Mouse (Mus musculus): Measurements from ENCODE around the gene P3h3. TPM values are rescaled to one million over a fixed set of nuclear protein-coding genes. Genes with fewer than 3 reads are reported as not detected.

Gene P3h3
- polyA plus RNA-seq, 1 experiment: 76.7 TPM

- TF ChIP-seq CTCF (IDR thresholded peaks at IDR 0.05; ENCODE audit: borderline replicate concordance, insufficient read depth, low read length): no peak
- TF ChIP-seq POLR2A (IDR thresholded peaks at IDR 0.05; ENCODE audit: low read depth, low read length): peak; percentile 14; the same call in 1 of the 2 replicates
- H3K4me3 ChIP-seq (ENCODE audit: insufficient read depth, low read length): peak overlapping the region; percentile 54
- peak overlapping the region; percentile 68 for H3K27ac ChIP-seq (ENCODE audit: insufficient read depth, low read length)
- H3K4me1 ChIP-seq (ENCODE audit: control insufficient read depth, insufficient read depth, low read length): no peaks in the 10 kb centered on the region
These were observed 433 bp upstream of the P3h3 start for GRCm38 (mm10) chr6:124857840-124858530.

GRCm38 (mm10) chr6:124856321-124856720 is 1.2 kb downstream of the P3h3 start:
- peak overlapping the region; percentile 44 for H3K27ac ChIP-seq (ENCODE audit: insufficient read depth, low read length)
- TF ChIP-seq POLR2A (IDR thresholded peaks at IDR 0.05; ENCODE audit: low read depth, low read length) (peak; percentile 77), CTCF (IDR thresholded peaks at IDR 0.05; ENCODE audit: borderline replicate concordance, insufficient read depth, low read length) (no peak)
- peak overlapping the region; percentile 54 for H3K4me3 ChIP-seq (ENCODE audit: insufficient read depth, low read length)
- no peaks in the 10 kb centered on the region for H3K4me1 ChIP-seq (ENCODE audit: control insufficient read depth, insufficient read depth, low read length)

GRCm38 (mm10) chr6:124854647-124855046 is 2.9 kb downstream of the P3h3 start:
- Histone ChIP-seq H3K27ac (ENCODE audit: insufficient read depth, low read length) (no peak overlapping the region), H3K4me3 (ENCODE audit: insufficient read depth, low read length) (no peak overlapping the region), H3K4me1 (ENCODE audit: control insufficient read depth, insufficient read depth, low read length) (no peaks in the 10 kb centered on the region)
- 0 out of 2 replicates have a peak, but pooled peaks have one; percentile 12 for TF ChIP-seq POLR2A (IDR thresholded peaks at IDR 0.05; ENCODE audit: low read depth, low read length)
- no peak for TF ChIP-seq CTCF (IDR thresholded peaks at IDR 0.05; ENCODE audit: borderline replicate concordance, insufficient read depth, low read length)

- no peaks in the 10 kb centered on the region for H3K4me1 ChIP-seq (ENCODE audit: control insufficient read depth, insufficient read depth, low read length)
- H3K27ac ChIP-seq (ENCODE audit: insufficient read depth, low read length): no peak overlapping the region
- H3K4me3 ChIP-seq (ENCODE audit: insufficient read depth, low read length): no peak overlapping the region
- TF ChIP-seq CTCF (IDR thresholded peaks at IDR 0.05; ENCODE audit: borderline replicate concordance, insufficient read depth, low read length) (no peak), POLR2A (IDR thresholded peaks at IDR 0.05; ENCODE audit: low read depth, low read length) (no peak)
These were observed 7.0 kb downstream of the P3h3 start for GRCm38 (mm10) chr6:124850535-124850934.

- Histone ChIP-seq H3K4me1 (ENCODE audit: control insufficient read depth, insufficient read depth, low read length) (no peaks in the 10 kb centered on the region), H3K4me3 (ENCODE audit: insufficient read depth, low read length) (no peak overlapping the region)
These were observed 10.2 kb downstream of the P3h3 start for GRCm38 (mm10) chr6:124847305-124847704.

GRCm38 (mm10) chr6:124840241-124841167 is 17.0 kb downstream of the P3h3 start, which contains the start of gene Gnb3:
Gene Gnb3, minus strand, starts transcription at chr6:124840275.
- no peak within 1 kb of the TSS for H3K4me3 ChIP-seq (ENCODE audit: insufficient read depth, low read length)
- no peaks in the 10 kb centered on the region for H3K4me1 ChIP-seq (ENCODE audit: control insufficient read depth, insufficient read depth, low read length)
- no peak for TF ChIP-seq CTCF (IDR thresholded peaks at IDR 0.05; ENCODE audit: borderline replicate concordance, insufficient read depth, low read length)
- no peak for TF ChIP-seq POLR2A (IDR thresholded peaks at IDR 0.05; ENCODE audit: low read depth, low read length)
- no peak within 1 kb of the TSS for H3K27ac ChIP-seq (ENCODE audit: insufficient read depth, low read length)

More at GRCm38 (mm10) chr6:124847305-124847704, 10.2 kb downstream of the P3h3 start:
- H3K27ac ChIP-seq (ENCODE audit: insufficient read depth, low read length): no peak overlapping the region
- TF ChIP-seq CTCF (IDR thresholded peaks at IDR 0.05; ENCODE audit: borderline replicate concordance, insufficient read depth, low read length): peak; percentile 61; the same call in 1 of the 2 replicates
- no peak for TF ChIP-seq POLR2A (IDR thresholded peaks at IDR 0.05; ENCODE audit: low read depth, low read length)

- no peak for TF ChIP-seq CTCF (IDR thresholded peaks at IDR 0.05; ENCODE audit: borderline replicate concordance, insufficient read depth, low read length)
- TF ChIP-seq POLR2A (IDR thresholded peaks at IDR 0.05; ENCODE audit: low read depth, low read length): no peak
- Histone ChIP-seq H3K27ac (ENCODE audit: insufficient read depth, low read length) (no peak overlapping the region), H3K4me1 (ENCODE audit: control insufficient read depth, insufficient read depth, low read length) (no peaks in the 10 kb centered on the region), H3K4me3 (ENCODE audit: insufficient read depth, low read length) (no peak overlapping the region)
These were observed 17.7 kb downstream of the P3h3 start for GRCm38 (mm10) chr6:124839805-124840204.

GRCm38 (mm10) chr6:124836411-124836810 is 21.1 kb downstream of the P3h3 start:
- no peak overlapping the region for H3K4me3 ChIP-seq (ENCODE audit: insufficient read depth, low read length)
- H3K4me1 ChIP-seq (ENCODE audit: control insufficient read depth, insufficient read depth, low read length): no peaks in the 10 kb centered on the region
- no peak overlapping the region for H3K27ac ChIP-seq (ENCODE audit: insufficient read depth, low read length)

GRCm38 (mm10) chr6:124835531-124835930 is 22.0 kb downstream of the P3h3 start:
- H3K27ac ChIP-seq (ENCODE audit: insufficient read depth, low read length): no peak overlapping the region
- TF ChIP-seq POLR2A (IDR thresholded peaks at IDR 0.05; ENCODE audit: low read depth, low read length): no peak
- TF ChIP-seq CTCF (IDR thresholded peaks at IDR 0.05; ENCODE audit: borderline replicate concordance, insufficient read depth, low read length): no peak
- no peak overlapping the region for H3K4me3 ChIP-seq (ENCODE audit: insufficient read depth, low read length)
- no peaks in the 10 kb centered on the region for H3K4me1 ChIP-seq (ENCODE audit: control insufficient read depth, insufficient read depth, low read length)

More at GRCm38 (mm10) chr6:124836411-124836810, 21.1 kb downstream of the P3h3 start:
- TF ChIP-seq CTCF (IDR thresholded peaks at IDR 0.05; ENCODE audit: borderline replicate concordance, insufficient read depth, low read length) (peak; percentile 8; the same call in 1 of the 2 replicates), POLR2A (IDR thresholded peaks at IDR 0.05; ENCODE audit: low read depth, low read length) (no peak)

All from embryonic fibroblast, embryonic 13.5 days (primary cell).